Mouse (Mus musculus) megakaryocyte-erythroid progenitor cell, adult 5-6 weeks (primary cell): ENCODE measurements around the gene Peak1. TPM values are rescaled to one million over a fixed set of nuclear protein-coding genes. Genes with fewer than 3 reads are reported as not detected.
A peak's percentile ranks its signal among the peaks of the same experiment; 100 is the strongest.

Source experiments
- ATAC-seq: replicated peaks from 2 replicates; pipeline ENCODE4 v1.8.0; 2016; ENCODE audit warnings: mild to moderate bottlenecking, inconsistent platforms; ENCODE audit not compliant: severe bottlenecking, poor library complexity, low FRiP score, low TSS enrichment
- total RNA-seq, 2 experiments: library from RNA; stranded (forward) in 1 of 2; stranded (reverse) in 1 of 2; fragments of 200-1000, 215-1000 nt in 1 of 2; fragments of >200 nt in 1 of 2; fragmentation: Nextera tagmentation in 1 of 2; gene quantifications; 2 replicates each; pipeline ENCODE4 v1.2.3; 2014 to 2017

The Peak1 gene
- total RNA-seq, 2 experiments from 2014 or later: 14.1 to 14.4 TPM

DNA sequence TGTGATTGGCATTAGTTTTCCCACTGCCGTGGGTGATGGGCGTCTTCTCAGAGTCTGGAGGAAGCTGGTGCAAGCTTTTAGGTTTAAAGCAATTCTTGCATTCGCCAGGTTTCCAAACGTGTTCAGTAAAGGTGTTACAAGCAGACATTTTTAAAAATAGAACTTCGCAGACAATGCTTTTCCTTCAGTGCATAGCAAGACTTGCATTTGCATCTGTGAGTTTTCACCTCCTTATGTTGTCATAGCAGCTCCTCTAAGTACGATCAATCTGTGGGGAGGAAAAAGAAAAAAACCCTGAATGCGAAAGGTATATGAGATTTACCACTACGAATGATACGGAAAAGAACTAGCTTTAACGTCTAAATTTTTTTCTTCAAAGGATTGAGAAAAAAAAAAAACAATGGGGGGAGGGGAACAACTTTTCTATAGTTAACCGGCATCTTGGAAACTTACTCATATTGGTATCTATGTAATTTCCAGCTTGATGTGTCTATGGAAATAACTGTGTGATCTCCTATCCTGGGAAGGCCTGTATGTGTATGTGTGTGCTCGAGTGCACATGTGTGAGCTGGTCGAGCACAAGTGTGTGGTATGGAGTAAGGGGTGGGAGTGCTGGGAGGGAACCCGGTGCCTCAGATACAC lies 157.3 kb downstream of the Peak1 start:
- ATAC-seq: no peak

DNA sequence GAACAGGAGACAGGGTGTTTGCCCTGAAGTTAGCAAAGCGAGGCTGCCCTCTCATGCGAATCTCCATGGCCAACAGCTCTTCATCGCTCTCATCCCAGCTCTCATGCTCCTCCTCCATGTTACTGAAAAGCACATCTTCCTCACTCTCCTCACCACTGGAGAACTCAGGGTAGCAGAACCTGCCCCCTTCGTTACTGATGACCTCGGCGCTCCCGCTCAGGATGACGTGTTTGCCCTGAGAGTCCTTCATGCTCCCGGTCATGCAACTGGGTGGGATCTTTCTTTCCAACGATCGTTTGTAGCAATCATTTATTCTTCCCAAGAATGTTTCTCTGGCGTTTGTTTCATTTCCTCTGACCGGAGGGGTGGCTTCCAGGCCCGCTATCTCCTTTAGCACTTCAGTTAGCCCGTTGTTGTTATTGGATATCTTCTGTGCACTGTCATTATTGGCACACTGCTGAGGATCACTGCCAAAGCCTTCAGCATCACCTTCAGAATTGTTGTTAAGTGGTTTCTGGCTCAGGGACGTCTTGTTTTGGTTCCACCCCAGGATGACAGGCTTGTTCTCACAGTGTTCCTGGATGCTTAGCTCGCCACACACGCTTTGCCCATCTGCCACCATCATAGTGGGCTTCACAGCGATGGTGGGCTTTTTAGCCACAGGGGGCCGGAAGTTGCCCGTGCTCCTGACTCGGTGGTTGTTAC lies 157.9 kb downstream of the Peak1 start:
- no peak for ATAC-seq

DNA sequence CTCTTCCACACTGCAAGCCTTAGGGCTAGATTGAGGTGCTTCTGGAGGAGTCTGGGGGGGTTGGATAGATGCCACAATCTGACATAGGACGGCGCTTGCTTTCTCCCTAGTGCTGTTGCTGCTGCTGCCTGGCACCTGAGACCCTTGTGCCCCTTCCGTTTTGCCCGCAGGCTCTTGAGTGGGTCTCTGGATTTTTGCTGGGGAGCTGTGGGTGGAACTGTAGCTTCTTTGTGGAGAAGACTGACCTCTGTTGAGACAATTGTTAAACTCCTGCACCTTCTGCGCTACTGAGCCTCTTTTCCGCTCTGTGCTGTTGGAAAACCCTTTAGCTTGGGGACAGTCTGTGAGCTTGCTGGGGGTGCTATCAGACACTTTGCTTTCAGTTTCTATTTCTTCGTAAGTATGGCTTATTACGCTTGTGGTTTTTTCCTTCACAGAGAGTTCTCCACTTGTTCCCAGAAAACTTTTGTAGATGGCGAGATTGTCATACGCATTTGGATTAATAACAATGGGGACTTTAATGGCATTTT lies 159.5 kb downstream of the Peak1 start:
- ATAC-seq: no peak

DNA sequence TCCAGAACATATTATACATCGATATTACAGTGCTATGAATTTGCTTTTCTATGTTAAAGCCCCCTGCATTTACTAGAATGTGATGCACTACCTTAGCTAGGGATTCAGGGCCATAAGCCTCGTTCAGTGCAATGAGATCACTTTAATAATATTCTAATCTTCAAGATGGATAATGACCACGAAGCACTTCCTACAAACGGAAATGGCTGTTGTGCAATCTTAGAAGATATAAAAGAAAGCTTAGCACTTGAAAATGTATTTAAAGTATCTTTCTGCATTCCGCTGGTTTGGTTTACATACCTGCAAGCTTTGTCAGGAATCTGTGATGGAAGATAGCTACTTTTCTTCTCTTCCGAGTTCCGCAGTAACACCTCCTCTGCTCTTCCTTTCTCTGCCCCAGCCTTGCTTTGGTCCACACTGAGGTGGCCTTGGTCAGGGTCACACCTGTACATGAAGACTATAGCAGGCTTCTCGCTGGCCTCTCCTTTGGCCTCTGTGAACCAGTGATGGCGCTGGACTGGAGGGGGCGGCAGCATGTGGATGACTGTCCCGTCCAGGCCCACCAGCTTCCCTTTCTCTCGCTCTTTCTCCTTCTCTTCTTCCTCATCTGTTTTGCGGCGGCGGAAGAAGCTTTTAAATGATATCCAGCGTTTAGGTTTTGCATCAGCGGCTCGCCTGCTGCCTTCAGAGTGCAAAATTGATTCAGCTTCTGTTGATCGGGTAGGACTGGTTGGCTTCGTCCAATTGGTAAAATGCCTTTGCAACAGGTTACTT lies 160.5 kb downstream of the Peak1 start:
- ATAC-seq: no peak

DNA sequence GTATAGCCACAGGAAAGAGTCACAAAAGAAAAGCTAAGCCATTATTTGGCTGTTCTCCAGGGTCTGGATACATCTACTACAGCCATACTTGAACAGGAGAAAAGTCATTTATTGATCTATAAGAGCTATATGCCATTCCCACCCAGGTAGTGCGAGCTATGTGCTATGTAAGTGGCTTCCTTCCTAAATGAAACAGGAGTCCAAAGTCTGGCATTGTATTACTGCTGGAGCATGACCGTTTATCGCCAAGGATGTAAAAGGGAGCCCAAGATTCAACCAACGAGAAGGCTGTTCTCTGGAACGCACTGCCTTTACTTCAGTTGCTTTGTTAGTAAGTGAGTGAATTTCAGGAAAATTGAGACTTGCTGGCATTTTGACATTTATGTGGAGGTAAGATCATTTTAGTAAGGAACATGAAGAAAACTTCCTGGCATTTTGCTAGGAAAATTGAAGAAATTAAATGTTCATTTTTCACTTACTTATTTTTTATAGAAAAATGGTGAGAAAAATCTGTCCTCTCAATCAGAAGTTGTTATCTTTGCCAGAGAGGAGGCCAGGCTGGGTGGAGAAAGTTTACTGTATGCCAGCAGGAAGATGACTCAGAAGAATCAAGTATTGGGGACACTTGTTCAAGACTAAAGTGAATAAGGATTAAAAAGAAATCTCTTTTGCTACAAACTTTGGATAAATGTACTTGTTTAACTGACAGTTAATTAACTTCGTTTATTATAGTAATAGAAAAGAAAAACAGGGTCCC lies 162.0 kb downstream of the Peak1 start:
- no peak for ATAC-seq

DNA sequence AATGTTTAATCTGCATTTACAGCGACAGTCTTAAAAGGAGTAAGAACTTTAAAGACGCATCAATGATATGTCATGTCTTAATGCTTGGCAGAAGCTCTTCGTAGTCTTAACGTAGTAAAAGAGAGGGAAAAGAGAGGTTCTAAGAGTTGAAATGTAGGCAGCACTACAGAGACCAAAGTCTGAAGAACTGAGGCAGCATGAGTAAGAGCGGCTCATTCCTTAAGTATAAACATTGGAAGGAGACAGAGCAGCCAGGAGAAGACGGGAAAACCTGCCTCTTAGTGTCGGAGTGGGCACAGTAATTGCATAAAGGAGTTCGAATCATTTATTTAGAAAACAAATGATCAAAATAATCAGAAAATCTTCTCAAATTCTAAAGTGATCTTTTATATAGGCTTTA lies 173.5 kb downstream of the Peak1 start:
- ATAC-seq: no peak

DNA sequence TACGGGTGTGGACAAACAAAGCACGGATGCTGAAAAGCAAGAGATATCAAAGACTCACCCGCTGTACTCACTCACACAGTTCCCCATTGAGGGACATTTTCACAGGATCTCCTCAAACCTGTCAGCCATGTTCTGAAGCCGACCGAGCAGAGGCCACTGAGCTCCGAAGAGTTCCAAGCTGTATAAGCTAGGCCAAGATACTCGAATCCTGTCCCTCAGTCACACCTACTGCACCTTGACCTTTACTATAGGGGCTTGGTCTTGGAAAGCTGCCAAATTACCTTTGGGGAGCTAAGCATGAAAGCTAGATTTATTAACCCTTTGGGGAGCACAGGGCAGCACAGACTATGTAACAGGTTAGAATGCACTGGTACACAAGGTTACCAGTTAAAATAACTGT lies 174.0 kb downstream of the Peak1 start:
- ATAC-seq: no peak

DNA sequence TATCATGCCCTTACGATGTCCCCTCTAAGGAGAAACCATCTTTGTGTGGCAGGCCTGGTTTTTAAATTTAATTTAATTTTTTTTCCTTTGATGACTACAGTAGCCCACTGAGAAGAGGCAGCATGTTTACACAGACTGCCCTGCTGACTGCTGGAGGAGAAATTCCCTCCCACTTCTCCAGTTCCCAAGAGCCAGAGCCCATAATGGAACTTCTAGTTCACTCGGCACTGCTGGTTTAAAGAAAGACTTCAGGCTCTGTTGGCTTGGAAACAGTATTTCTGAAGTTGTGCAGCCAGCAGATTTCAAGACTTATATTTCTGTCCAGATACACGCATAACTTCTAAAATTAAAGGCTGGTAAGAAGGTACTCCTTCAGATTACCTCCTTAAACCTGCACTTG lies 175.2 kb downstream of the Peak1 start:
- ATAC-seq: no peak

DNA sequence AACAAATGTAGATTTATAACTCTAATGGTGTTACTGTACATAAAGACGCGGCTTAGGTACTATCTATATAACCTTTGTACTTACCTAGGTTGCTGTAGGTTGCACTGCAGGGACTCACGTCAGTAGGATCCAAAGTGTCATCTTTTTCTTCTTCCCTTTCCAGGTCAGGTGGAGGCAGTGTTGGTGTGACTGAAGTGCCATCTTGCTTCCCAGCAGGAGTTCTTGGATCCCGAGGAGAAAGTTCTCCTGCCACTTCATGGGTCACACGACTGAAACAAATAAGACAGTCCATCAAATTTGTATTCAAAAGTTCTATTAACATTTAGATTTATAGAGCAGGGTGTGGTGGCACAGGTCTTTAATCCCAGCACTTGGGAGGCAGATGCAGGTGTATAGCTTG lies 176.8 kb downstream of the Peak1 start:
- no peak for ATAC-seq

DNA sequence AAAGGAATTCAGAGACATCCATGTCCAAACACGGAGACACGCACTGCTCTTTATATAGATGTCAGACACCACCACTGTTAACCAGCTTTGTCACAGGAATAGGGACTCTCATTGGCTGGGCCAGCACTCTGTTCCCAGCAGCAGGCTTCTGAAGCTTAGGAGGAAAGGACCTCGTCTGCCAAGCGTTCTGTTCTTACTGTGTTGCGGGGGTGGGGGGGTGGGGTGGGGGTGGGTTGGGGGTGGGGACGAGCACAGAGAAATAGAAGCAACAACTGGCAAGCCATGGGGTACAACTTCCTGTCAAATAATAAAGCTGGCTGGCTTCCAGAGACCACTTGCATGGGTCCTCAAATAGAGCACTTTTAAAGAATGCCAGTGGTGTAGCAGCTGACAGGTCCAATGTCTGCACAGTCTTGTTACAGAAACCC lies 182.0 kb downstream of the Peak1 start:
- ATAC-seq: no peak

DNA sequence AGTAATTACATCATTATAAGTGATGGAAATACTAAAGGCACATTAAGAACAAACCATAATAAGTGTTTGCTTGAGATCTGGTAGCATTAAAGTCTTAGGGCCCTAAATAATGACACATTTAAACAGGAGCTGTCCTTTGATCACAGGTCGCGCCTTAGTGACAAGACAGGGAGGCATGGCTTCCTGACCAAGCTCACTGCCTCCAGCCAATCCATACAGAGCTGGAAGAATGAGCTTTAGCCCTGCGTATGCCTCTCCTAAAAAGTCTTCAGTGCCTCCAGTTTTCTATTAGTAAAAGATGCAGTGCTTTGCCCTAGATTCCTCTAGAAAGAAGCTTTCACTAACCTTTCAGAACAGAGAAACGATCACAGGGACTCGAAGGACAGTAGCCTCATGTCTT lies 182.6 kb downstream of the Peak1 start:
- ATAC-seq: no peak

DNA sequence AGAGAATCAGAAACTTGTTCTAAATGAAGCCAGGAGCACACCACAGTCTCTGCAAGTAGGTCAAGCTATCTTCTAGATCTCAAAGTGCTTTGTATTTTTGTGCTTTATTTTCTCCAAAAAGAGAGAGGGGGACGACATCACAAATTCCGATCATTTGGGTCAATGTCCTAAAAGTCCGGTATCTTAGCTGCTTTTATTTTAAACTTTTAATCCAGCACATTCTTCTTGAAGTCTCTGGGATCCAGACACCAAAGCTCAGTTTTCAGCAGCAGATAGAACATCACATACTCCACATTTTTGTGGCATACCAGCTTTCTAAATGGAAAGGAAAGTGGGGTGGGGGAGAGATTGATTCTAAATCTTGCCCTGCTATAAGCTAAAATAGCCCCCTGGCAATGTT lies 183.3 kb downstream of the Peak1 start:
- ATAC-seq: no peak

DNA sequence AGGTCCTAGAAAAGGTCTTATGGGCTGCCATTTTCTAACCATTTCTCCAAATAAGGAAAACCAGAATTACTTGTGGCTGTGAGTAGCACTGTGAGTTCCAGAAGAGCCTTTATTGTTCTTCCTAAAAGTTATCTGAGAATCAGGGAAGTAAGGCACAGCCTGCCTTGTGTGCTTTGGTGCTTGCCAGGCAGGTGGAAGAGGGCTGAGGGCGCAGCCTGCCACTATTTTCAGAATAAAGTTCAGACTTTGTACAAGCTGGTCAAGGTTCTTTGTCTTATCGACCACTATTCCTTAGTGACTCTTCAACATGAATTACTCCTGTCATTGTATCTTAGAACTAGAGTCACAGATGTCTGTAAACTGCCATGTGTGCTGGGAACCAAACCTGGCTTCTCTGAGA lies 184.6 kb downstream of the Peak1 start:
- no peak for ATAC-seq

DNA sequence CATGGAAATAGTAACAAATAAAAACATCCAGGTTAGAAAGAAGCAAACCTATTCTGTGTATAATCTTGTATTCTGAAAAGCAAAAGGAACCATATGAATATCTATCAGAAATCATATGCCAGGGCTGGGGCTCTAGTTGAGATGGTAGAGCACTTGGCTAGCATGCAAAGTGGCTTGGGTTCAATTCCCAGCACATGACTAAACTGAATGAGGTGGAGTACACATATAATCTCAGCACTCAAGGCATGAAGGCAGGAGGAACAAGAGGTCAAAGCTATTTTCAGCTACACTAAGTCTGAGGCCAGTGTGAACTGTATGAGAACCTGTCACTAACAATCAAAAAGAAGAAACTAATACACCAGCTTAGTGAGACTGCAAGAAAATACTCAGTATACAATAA lies 187.0 kb downstream of the Peak1 start:
- no peak for ATAC-seq

DNA sequence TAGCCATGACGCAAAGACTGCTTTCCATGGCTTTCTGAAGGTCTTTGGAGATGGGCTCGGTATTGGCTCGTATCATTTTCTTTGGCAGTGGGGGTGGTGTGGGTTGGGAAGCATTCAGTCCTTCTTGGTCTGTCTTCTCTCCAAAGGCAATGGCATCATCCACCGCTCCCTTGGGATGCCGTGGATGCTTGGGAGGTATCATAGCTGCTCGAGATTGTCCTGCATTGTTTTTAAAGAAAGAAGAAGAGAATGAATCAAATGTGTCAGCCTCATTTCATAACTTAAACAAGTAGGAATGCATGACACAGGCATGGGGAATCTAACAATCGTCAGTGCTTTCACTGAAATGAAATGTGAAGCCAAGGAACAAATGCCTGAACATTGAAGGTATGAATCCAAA lies 190.2 kb downstream of the Peak1 start:
- no peak for ATAC-seq

DNA sequence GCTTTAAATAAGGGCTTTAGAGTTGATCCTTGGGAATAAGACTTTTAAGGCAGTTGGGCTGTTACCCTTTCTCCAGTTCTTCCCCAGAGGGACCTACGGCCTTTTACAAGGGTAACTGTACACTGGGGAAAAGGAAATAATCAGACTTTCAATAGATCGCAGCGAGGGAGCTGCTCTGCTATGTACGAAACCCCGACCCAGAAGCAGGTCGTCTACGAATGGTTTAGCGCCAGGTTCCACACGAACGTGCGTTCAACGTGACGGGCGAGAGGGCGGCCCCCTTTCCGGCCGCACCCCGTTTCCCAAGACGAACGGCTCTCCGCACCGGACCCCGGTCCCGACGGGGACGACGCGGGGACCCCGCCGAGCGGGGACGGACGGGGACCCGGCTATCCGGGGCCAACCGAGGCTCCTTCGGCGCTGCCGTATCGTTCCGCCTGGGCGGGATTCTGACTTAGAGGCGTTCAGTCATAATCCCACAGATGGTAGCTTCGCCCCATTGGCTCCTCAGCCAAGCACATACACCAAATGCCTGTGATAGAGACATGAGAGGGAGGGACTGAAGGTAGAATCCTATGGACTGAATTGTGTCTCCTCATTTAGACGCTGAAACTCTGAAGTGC lies 194.3 kb downstream of the Peak1 start:
- peak; percentile 100 for ATAC-seq

DNA sequence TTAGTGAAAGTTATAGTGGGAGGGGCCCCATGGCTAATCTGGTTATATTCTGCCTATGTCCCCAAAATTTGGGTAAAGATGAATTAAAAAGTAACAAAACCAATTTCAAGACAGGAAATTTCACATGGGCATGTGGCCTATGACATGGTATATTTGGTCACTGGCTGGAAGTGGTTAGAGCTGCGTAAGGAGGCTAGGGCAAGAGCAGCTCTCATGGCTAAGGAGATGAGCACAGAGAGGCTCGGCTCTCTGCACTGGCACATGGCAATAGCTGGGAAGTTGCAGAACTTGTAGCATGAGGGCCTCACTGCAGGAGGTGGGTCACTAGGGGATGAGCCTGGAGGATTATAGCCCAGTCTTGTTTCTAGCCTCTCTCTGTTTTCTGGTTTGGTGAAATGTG lies 199.0 kb downstream of the Peak1 start:
- no peak for ATAC-seq

DNA sequence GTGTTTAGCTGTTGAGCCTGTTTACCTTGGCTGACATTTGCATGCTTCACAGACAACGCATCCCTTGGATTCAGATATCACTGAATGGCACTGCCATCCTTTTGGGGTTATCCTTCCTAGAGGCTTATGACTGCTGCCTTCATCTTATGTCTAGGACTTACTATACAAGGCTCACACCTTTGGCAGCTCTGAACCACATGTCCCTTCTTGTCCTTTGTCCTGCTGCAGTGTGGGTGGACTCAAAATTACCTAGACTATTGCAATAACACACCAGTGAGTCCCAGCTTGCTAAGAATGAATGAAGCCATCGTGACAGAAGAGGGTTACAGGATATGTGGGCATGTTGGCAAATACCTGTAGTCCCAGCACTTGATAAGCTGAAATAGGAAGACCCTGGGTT lies 199.8 kb downstream of the Peak1 start:
- ATAC-seq: no peak

DNA sequence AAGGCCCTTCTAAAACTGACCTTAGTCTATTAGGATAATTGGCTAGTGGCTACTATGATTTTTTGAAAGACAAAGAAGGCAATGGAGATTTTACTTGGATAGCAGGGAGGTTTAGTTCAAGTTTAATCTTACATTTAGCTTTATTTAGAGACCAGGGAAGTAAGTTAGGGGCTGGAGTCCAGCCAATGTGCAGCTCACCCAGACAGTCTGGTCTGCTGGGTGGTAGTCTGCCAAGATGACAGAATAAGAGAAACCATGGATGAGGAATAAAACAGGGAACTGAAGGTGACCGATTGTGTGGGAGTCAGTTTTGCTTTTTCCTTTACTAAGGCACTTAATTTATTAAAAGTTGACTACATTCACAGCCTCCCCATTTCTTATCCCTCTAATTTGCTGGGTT lies 200.5 kb downstream of the Peak1 start:
- no peak for ATAC-seq
